Mouse (Mus musculus) urinary bladder, postnatal 25 days (tissue): ENCODE results near the gene Ppfia1.

Experiments
- DNase-seq: peaks from one replicate; pipeline ENCODE4 v3.0.0; 2022; ENCODE audit warnings: low spot score

Ppfia1 gene

GRCm38 (mm10) chr7:144549904-144550566 lies 3.5 kb downstream of the Ppfia1 start:
- DNase-seq = no peak

GRCm38 (mm10) chr7:144545231-144545630 lies 8.3 kb downstream of the Ppfia1 start:
- DNase-seq = no peak

GRCm38 (mm10) chr7:144541351-144541750 lies 12.2 kb downstream of the Ppfia1 start:
- DNase-seq = no peak

- DNase-seq = no peak
These were observed 14.4 kb downstream of the Ppfia1 start for GRCm38 (mm10) chr7:144539146-144539545.

- no peak for DNase-seq
These were observed 15.4 kb downstream of the Ppfia1 start for GRCm38 (mm10) chr7:144538030-144538644.

- DNase-seq = no peak
These were observed 17.2 kb downstream of the Ppfia1 start for GRCm38 (mm10) chr7:144536367-144536766.

- DNase-seq = no peak
These were observed 18.8 kb downstream of the Ppfia1 start for GRCm38 (mm10) chr7:144534773-144535172.

GRCm38 (mm10) chr7:144531585-144532378 lies 21.7 kb downstream of the Ppfia1 start:
- DNase-seq = no peak

GRCm38 (mm10) chr7:144529851-144530250 lies 23.7 kb downstream of the Ppfia1 start:
- no peak for DNase-seq

GRCm38 (mm10) chr7:144527723-144528221 lies 25.8 kb downstream of the Ppfia1 start:
- no peak for DNase-seq

- DNase-seq = no peak
These were observed 26.9 kb downstream of the Ppfia1 start for GRCm38 (mm10) chr7:144526649-144527048.

GRCm38 (mm10) chr7:144524427-144525191 lies 28.9 kb downstream of the Ppfia1 start:
- DNase-seq = no peak

- no peak for DNase-seq
These were observed 30.1 kb downstream of the Ppfia1 start for GRCm38 (mm10) chr7:144523415-144523814.

- no peak for DNase-seq
These were observed 31.6 kb downstream of the Ppfia1 start for GRCm38 (mm10) chr7:144521927-144522326.

GRCm38 (mm10) chr7:144519852-144520251 lies 33.7 kb downstream of the Ppfia1 start:
- no peak for DNase-seq

GRCm38 (mm10) chr7:144516711-144517110 lies 36.8 kb downstream of the Ppfia1 start:
- no peak for DNase-seq

- DNase-seq = no peak
These were observed 44.4 kb downstream of the Ppfia1 start for GRCm38 (mm10) chr7:144509090-144509489.

- DNase-seq = no peak
These were observed 46.7 kb downstream of the Ppfia1 start for GRCm38 (mm10) chr7:144506807-144507206.

GRCm38 (mm10) chr7:144503959-144504358 lies 49.6 kb downstream of the Ppfia1 start:
- no peak for DNase-seq

GRCm38 (mm10) chr7:144492931-144493330 lies 60.6 kb downstream of the Ppfia1 start:
- no peak for DNase-seq

GRCm38 (mm10) chr7:144490201-144490873 lies 63.2 kb downstream of the Ppfia1 start:
- DNase-seq = no peak
